Mouse (Mus musculus) right cerebral cortex, postnatal 14 days (tissue): ENCODE measurements around the gene Gm3115.
A peak's percentile ranks its signal among the peaks of the same experiment; 100 is the strongest.
"Not testable (repeated sequence)": the region's sequence is repeated elsewhere in the genome, so short reads cannot be mapped to it uniquely, and the experiment has no call there.

Source experiments
- DNase-seq: peaks from one replicate; pipeline ENCODE4 v3.0.0; 2022

The Gm3115 gene

DNA sequence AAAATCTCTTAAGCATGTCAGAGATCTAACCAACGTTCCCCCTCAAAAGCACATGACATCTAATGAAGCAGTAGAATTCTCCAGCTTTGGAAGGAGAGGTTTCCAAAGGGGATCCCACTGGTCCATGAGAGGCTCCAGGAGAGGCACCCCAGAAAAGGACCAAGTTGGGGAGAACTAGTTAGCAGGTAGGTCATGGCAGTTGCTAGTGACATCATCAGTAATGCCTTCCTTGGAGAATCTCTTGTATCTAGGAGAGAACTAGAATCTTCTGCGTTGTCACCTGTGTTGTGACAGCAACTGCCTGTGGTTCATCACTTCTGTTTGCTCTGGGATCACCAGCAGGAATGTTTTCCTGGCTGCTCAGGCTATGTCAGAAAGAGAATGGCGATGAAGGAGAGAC is at the start of gene Gm3115:
Gene Gm3115, plus strand, starts transcription at position 301 of the 400 bp plus-strand sequence.
- DNase-seq: not testable (repeated sequence)

- DNase-seq: peak; percentile 4
Observed at GRCm38 (mm10) chr14:4110426-4110825, 26.5 kb downstream of the Gm3115 start, which contains the start of gene Gm8108. Gene Gm8108 (plus strand): TSS chr14:4110526.

- not testable (repeated sequence) for DNase-seq
Observed at GRCm38 (mm10) chr14:4141646-4142045, 57.7 kb downstream of the Gm3115 start.
